ENCODE assay signal across 29 mouse cellular contexts in genomic region chr4:24808316-24808715, GRCm38 (mm10). TPM values are rescaled to one million over a fixed set of nuclear protein-coding genes. Genes with fewer than 3 reads are reported as not detected.
"Had no signal": no experiment of that assay in that cellular context is flagged by ENCODE, and none has a peak within 500 bp of the region (broad histone marks: within the 10 kb centered on the region; RNA-seq: fewer than 3 reads in every experiment).

No protein-coding gene starts in this region.

- H3K4me2 ChIP-seq: embryonic facial prominence, embryonic 12.5 days; embryonic facial prominence, embryonic 13.5 days; embryonic facial prominence, embryonic 15.5 days; forebrain, embryonic 12.5 days; forebrain, embryonic 13.5 days; forebrain, embryonic 15.5 days had no signal

- H3K9ac ChIP-seq: embryonic facial prominence, embryonic 12.5 days; embryonic facial prominence, embryonic 13.5 days; embryonic facial prominence, embryonic 15.5 days; forebrain, embryonic 12.5 days; forebrain, embryonic 13.5 days; forebrain, embryonic 15.5 days; forebrain, postnatal 0 days had no signal

- ATAC-seq: forebrain, embryonic 13.5 days; forebrain, embryonic 14.5 days; forebrain, embryonic 15.5 days; forebrain, embryonic 16.5 days; forebrain, postnatal 0 days had no signal

- H3K4me1 ChIP-seq: embryonic facial prominence, embryonic 10.5 days; embryonic facial prominence, embryonic 12.5 days; embryonic facial prominence, embryonic 13.5 days; embryonic facial prominence, embryonic 15.5 days; forebrain, embryonic 10.5 days; forebrain, embryonic 12.5 days; forebrain, embryonic 13.5 days; forebrain, embryonic 15.5 days had no signal

- H3K9me3 ChIP-seq: embryonic facial prominence, embryonic 10.5 days; embryonic facial prominence, embryonic 12.5 days; embryonic facial prominence, embryonic 13.5 days; embryonic facial prominence, embryonic 15.5 days; forebrain, embryonic 10.5 days; forebrain, embryonic 12.5 days; forebrain, embryonic 13.5 days; forebrain, embryonic 15.5 days had no signal

- H3K27ac ChIP-seq: embryonic facial prominence, embryonic 10.5 days; embryonic facial prominence, embryonic 12.5 days; embryonic facial prominence, embryonic 13.5 days; embryonic facial prominence, embryonic 15.5 days; forebrain, embryonic 10.5 days; forebrain, embryonic 12.5 days; forebrain, embryonic 13.5 days; forebrain, embryonic 15.5 days; gastrocnemius, adult 2 months; heart, adult 2 months had no signal

- DNase-seq: cerebellum, adult 2 months; cerebellum, adult 8-10 months; cerebellum, adult 9-10 months; cerebellum, adult 9-11 months; cerebellum, postnatal 10 days; cerebellum, postnatal 14 days; cerebellum, postnatal 25 days; cerebellum, postnatal 36 days; embryo, embryonic 11 days; forebrain, postnatal 0 days; gastrocnemius, adult 2 months; gastrocnemius, postnatal 10 days; gastrocnemius, postnatal 14 days; gastrocnemius, postnatal 25 days; gastrocnemius, postnatal 36 days; heart, adult 18-20 months; heart, adult 2 months had no signal

- H3K36me3 ChIP-seq: embryonic facial prominence, embryonic 10.5 days; embryonic facial prominence, embryonic 12.5 days; embryonic facial prominence, embryonic 13.5 days; embryonic facial prominence, embryonic 15.5 days; forebrain, embryonic 10.5 days; forebrain, embryonic 12.5 days; forebrain, embryonic 15.5 days had no signal

- H3K27me3 ChIP-seq: embryonic facial prominence, embryonic 12.5 days; embryonic facial prominence, embryonic 13.5 days; embryonic facial prominence, embryonic 15.5 days; forebrain, embryonic 12.5 days; forebrain, embryonic 13.5 days; forebrain, embryonic 15.5 days had no signal

- H3K4me3 ChIP-seq: embryonic facial prominence, embryonic 10.5 days; embryonic facial prominence, embryonic 12.5 days; embryonic facial prominence, embryonic 13.5 days; embryonic facial prominence, embryonic 15.5 days; erythroblast, embryonic 14.5 days; forebrain, embryonic 10.5 days; forebrain, embryonic 12.5 days; forebrain, embryonic 13.5 days; forebrain, embryonic 15.5 days; gastrocnemius, adult 2 months; heart, adult 2 months had no signal

RNA-seq across cellular contexts. Expression of gene Klhl32, which starts 42.6 kb away (rescaled TPM):
- total RNA-seq: common myeloid progenitor, adult 5-6 weeks had no signal
